Mouse (Mus musculus) olfactory bulb, adult 2 months (tissue): ENCODE results near the gene Slu7.
A peak's percentile ranks its signal among the peaks of the same experiment; 100 is the strongest.

Experiments
- CTCF ChIP-seq: fragments of 200-500 bp; IDR thresholded peaks from 2 replicates; pipeline ENCODE4 v1.5.1; 2012; ENCODE audit warnings: low read depth, mild to moderate bottlenecking, low read length, moderate library complexity; ENCODE audit not compliant: insufficient read depth
- POLR2A ChIP-seq: fragments of 200-500 bp; IDR thresholded peaks from 2 replicates; pipeline ENCODE4 v1.6.1; 2012; ENCODE audit warnings: mild to moderate bottlenecking, low read depth, low read length, moderate library complexity; ENCODE audit not compliant: insufficient read depth

GRCm38 (mm10) chr11:43425824-43426413 is 7.6 kb upstream of the Slu7 start, which contains the start of gene Pttg1:
- TF ChIP-seq CTCF (no peak), POLR2A (peak; percentile 51)
